Mouse (Mus musculus) spleen, embryonic (tissue): ENCODE results near the gene Tpx2.

Experiments
- CTCF ChIA-PET: fragments of 350-600 bp; sonication (Branson Sonifier 250); formaldehyde crosslinking; loops from one replicate; lab custom pipeline; 2022; lab: Charles Lee

Gene Tpx2

GRCm38 (mm10) chr2:152859501-152859900 lies 11.7 kb downstream of the Tpx2 start:
- CTCF ChIA-PET: no interaction called here

- CTCF ChIA-PET: no interaction called here
Measured at GRCm38 (mm10) chr2:152861891-152862290, 14.1 kb downstream of the Tpx2 start.

GRCm38 (mm10) chr2:152862638-152863037 lies 14.9 kb downstream of the Tpx2 start:
- CTCF ChIA-PET: no interaction called here

GRCm38 (mm10) chr2:152863346-152863745 lies 15.6 kb downstream of the Tpx2 start:
- CTCF ChIA-PET: no interaction called here

GRCm38 (mm10) chr2:152878239-152878638 lies 30.5 kb downstream of the Tpx2 start:
- CTCF ChIA-PET: no interaction called here

- CTCF ChIA-PET: no interaction called here
Measured at GRCm38 (mm10) chr2:152880898-152881297, 33.1 kb downstream of the Tpx2 start.

- CTCF ChIA-PET: no interaction called here
Measured at GRCm38 (mm10) chr2:152884101-152884645, 36.4 kb downstream of the Tpx2 start.

- CTCF ChIA-PET: no interaction called here
Measured at GRCm38 (mm10) chr2:152887230-152887629, 39.5 kb downstream of the Tpx2 start.

- CTCF ChIA-PET: no interaction called here
Measured at GRCm38 (mm10) chr2:152888774-152889173, 41.0 kb downstream of the Tpx2 start.

- CTCF ChIA-PET: no interaction called here
Measured at GRCm38 (mm10) chr2:152895834-152896233, 48.1 kb downstream of the Tpx2 start.

GRCm38 (mm10) chr2:152896926-152897325 lies 49.2 kb downstream of the Tpx2 start:
- CTCF ChIA-PET: no interaction called here

GRCm38 (mm10) chr2:152899011-152899410 lies 51.2 kb downstream of the Tpx2 start:
- CTCF ChIA-PET: no interaction called here

GRCm38 (mm10) chr2:152901296-152901695 lies 53.5 kb downstream of the Tpx2 start:
- CTCF ChIA-PET: no interaction called here

GRCm38 (mm10) chr2:152902658-152903057 lies 54.9 kb downstream of the Tpx2 start:
- CTCF ChIA-PET: interaction anchor here (0.6 to 0.7 kb wide), 2 partner anchors 55 to 1339 kb away, joined by 3 read pairs; partner anchors contain the start of gene Tpx2

GRCm38 (mm10) chr2:152903586-152903985 lies 55.8 kb downstream of the Tpx2 start:
- CTCF ChIA-PET: no interaction called here

GRCm38 (mm10) chr2:152904127-152904643 lies 56.4 kb downstream of the Tpx2 start:
- CTCF ChIA-PET: no interaction called here

- CTCF ChIA-PET: no interaction called here
Measured at GRCm38 (mm10) chr2:152905036-152905829, 57.5 kb downstream of the Tpx2 start.

- CTCF ChIA-PET: no interaction called here
Measured at GRCm38 (mm10) chr2:152906274-152907037, 58.7 kb downstream of the Tpx2 start.

GRCm38 (mm10) chr2:152907114-152907943 lies 59.6 kb downstream of the Tpx2 start:
- CTCF ChIA-PET: no interaction called here

GRCm38 (mm10) chr2:152909848-152910247 lies 62.1 kb downstream of the Tpx2 start:
- CTCF ChIA-PET: no interaction called here

- CTCF ChIA-PET: no interaction called here
Measured at GRCm38 (mm10) chr2:152911031-152911430, 63.3 kb downstream of the Tpx2 start, which contains the start of gene Mylk2. TSS of gene Mylk2 (plus strand) at chr2:152911352.
